Mouse (Mus musculus) neural tube, embryonic 12.5 days (tissue): ENCODE data around the gene Calr3. TPM values are rescaled to one million over a fixed set of nuclear protein-coding genes. Genes with fewer than 3 reads are reported as not detected.

ENCODE experiments used
- ATAC-seq: fragments of 200-750 bp; cut with Nextera tagmentation; 2 replicates; pipeline ENCODE4 v1.8.0; 2017; ENCODE audit warnings: low read depth, mild to moderate bottlenecking, moderate TSS enrichment, moderate library complexity; ENCODE audit not compliant: low FRiP score
- H3K27ac ChIP-seq: fragments of 300-500 bp; sonication (generic); 2 replicates; pipeline ENCODE4 v1.5.1; 2016
- H3K27me3 ChIP-seq: fragments of 300-500 bp; sonication (generic); replicated peaks from 2 replicates; pipeline ENCODE4 v1.6.1; 2016; ENCODE audit warnings: mild to moderate bottlenecking
- H3K36me3 ChIP-seq: fragments of 300-500 bp; sonication (generic); 2 replicates; pipeline ENCODE4 v1.6.1; 2016; ENCODE audit warnings: mild to moderate bottlenecking
- H3K4me1 ChIP-seq: fragments of 300-500 bp; sonication (generic); 2 replicates; pipeline ENCODE4 v1.6.1; 2016
- H3K4me2 ChIP-seq: fragments of 300-500 bp; sonication (generic); replicated peaks from 2 replicates; pipeline ENCODE4 v1.6.1; 2016; ENCODE audit warnings: mild to moderate bottlenecking
- H3K4me3 ChIP-seq: fragments of 300-500 bp; sonication (generic); 2 replicates; pipeline ENCODE4 v1.5.1; 2016
- H3K9ac ChIP-seq: fragments of 300-500 bp; sonication (generic); 2 replicates; pipeline ENCODE4 v1.6.1; 2016; ENCODE audit warnings: mild to moderate bottlenecking
- H3K9me3 ChIP-seq: fragments of 300-500 bp; sonication (generic); 2 replicates; pipeline ENCODE4 v1.6.1; 2016; ENCODE audit warnings: mild to moderate bottlenecking
- WGBS: fragments of 180-500 bp; shearing (Covaris S2); methylation state at CpG from one replicate; pipeline ENCODE4 v1.1.7; 2016; 5-methylcytosine and 5-hydroxymethylcytosine counted together
- polyA plus RNA-seq: library from polyadenylated mRNA; unstranded; fragments of >200 nt; fragmentation: Nextera tagmentation; extraction: Ambion mirVana; gene quantifications from 2 replicates; pipeline ENCODE4 v1.2.1, GENCODE M21; 2016

Gene Calr3
- 0.66 and 1.1 TPM in 2 replicates for polyA plus RNA-seq

DNA sequence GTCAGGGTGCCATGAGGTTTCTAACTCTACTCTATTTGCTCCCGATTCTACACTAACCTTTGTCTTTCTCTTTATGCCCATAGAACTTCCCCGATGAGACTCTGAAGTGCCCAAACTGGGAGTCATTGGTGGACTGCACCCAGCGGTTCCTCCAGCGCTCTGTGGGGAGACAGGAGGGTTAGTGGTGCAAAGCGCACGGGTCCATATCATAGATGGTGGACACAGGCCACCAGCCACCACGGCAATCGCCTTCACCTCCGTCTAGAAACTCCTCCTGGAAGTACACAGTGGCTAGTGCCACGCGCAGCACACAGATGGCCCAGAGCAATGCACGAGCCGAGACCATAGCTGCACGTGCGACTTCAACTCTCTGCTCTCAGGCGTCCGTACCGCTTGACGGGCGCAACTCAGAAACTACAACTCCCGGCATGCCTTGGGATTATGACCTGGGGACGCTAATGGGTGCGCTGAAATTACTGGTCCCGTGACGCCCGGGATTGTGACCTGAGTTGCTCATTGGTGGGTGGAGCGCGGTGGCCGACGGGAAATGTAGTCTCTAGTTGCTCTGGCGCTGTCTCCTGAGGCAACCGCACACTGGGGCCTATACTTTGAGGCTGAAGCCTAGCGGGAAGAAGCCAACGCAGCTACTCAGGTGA, at the start of gene Calr3, which contains the start of gene 1700030K09Rik:
Gene Calr3, minus strand, starts transcription at position 533 of the 656 bp plus-strand sequence.
Gene 1700030K09Rik, plus strand, starts transcription at position 543 of the 656 bp plus-strand sequence.
- no peak within 1 kb of the TSS for H3K27ac ChIP-seq
- WGBS, result 5% methylated on average over 34 of the region's 34 CpGs

GRCm38 (mm10) chr8:72493381-72493780, 49.7 kb upstream of the Calr3 start:
- ATAC-seq, result no peak
- Histone ChIP-seq H3K4me1 (peaks cover 16% of the 10 kb centered on the region), H3K36me3 (peaks cover 34% of the 10 kb centered on the region), H3K27me3 (no peaks in the 10 kb centered on the region), H3K9me3 (no peaks in the 10 kb centered on the region), H3K9ac (peak overlapping the region; percentile 65), H3K4me3 (peak overlapping the region; percentile 91), H3K27ac (0 out of 2 replicates have a peak overlapping the region, but pooled peaks have one; percentile 3), H3K4me2 (peak overlapping the region; percentile 76)
- WGBS, result 16% methylated on average over 8 of the region's 8 CpGs

More for the DNA sequence above, at the start of gene Calr3, which contains the start of gene 1700030K09Rik:
- Histone ChIP-seq H3K4me3 (peak within 1 kb of the TSS; percentile 40), H3K4me2 (peak within 1 kb of the TSS; percentile 58), H3K36me3 (peaks cover 13% of the 10 kb centered on the region; the same call in 1 of the 2 replicates), H3K4me1 (peaks cover 6% of the 10 kb centered on the region; the same call in 1 of the 2 replicates), H3K9me3 (no peaks in the 10 kb centered on the region), H3K27me3 (no peaks in the 10 kb centered on the region), H3K9ac (peak within 1 kb of the TSS; percentile 50)
- peak; percentile 99 for ATAC-seq

DNA sequence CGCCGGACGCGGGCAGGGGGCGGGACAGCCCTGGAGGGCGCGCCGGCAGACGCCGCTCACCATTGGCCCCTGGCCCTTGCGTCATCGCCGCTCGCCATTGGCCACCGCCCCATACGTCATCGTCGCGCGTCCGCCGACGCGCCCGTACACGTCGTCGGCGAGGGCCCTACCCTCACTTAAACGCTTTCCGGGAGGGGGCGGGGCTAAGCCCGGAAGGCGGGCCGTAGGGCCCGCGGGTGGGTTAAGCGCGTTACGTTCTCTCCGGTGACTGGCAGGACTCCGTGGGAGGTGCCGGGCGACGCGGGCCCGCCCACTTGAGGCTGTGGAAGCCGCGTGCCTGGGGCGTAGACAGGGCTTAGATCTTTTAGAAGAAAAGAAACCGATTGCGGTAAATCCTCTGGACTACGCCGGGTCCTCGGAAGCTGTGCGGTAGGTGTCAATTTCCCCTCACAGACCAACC, 49.0 kb upstream of the Calr3 start:
- ATAC-seq, result peak; percentile 96
- 0 out of 2 replicates have a peak overlapping the region, but pooled peaks have one; percentile 3 for H3K27ac ChIP-seq
- H3K9me3 ChIP-seq, result no peaks in the 10 kb centered on the region
- WGBS, result under 1% methylated on average over 55 of the region's 56 CpGs
- peak overlapping the region; percentile 91 for H3K4me3 ChIP-seq
- H3K4me1 ChIP-seq, result peaks cover 16% of the 10 kb centered on the region
- peaks cover 40% of the 10 kb centered on the region for H3K36me3 ChIP-seq
- H3K4me2 ChIP-seq, result peak overlapping the region; percentile 93
- peak overlapping the region; percentile 87 for H3K9ac ChIP-seq
- no peaks in the 10 kb centered on the region for H3K27me3 ChIP-seq

DNA sequence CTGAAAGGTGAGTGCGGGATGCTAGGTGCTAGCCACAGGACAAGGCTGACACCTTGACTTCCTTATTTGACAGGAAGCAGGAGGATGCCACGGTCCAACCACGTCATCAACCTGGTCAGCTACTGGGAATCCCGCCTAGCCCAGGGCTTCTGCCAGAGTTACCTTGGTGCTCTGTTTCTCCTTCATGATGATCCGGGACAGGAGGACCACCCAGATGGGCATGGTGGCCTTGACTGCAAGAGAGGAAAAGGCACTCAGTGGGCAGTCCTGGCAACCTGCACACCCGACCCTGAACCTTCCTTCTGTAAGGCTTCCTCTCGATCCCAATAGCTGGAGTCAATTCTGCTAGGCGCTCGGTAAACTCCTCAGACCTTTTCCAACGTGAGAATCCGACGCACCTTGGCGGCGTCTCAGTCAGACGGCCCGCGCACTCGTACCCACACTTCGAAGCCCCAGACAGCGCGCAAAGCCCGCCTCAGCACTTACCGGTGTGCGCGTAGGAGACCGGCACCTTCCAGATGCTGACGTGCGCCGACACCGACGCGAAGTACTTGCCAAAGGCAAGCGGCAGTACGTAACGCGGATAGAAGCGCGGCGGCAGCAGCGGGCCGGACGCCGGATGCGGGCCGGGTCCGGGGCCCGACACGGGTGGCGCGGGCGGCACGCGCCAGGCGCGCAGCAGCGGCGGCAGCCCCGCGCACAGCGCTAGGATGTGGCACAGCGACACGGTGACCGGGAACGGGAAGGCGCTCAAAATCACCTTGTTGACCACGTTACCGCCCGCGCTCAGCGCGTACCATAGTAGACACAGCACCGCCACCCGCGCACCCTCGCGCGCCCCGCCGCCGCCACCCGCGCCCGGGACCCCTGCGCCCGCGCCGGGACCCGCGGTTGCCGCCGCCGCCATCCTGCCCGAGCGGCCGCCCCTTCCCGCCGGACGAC, 48.3 kb upstream of the Calr3 start, which contains the start of gene Slc35e1:
Gene Slc35e1, minus strand, starts transcription at position 935 of the 942 bp plus-strand sequence.
- Histone ChIP-seq H3K9me3 (no peaks in the 10 kb centered on the region), H3K4me2 (peak within 1 kb of the TSS; percentile 93), H3K4me1 (peaks cover 16% of the 10 kb centered on the region), H3K36me3 (peaks cover 39% of the 10 kb centered on the region), H3K27ac (peak within 1 kb of the TSS; percentile 20; the same call in 1 of the 2 replicates), H3K4me3 (peak within 1 kb of the TSS; percentile 91), H3K27me3 (no peaks in the 10 kb centered on the region), H3K9ac (peak within 1 kb of the TSS; percentile 87)
- under 1% methylated on average over 84 of the region's 98 CpGs for WGBS
- ATAC-seq, result peak; percentile 77

DNA sequence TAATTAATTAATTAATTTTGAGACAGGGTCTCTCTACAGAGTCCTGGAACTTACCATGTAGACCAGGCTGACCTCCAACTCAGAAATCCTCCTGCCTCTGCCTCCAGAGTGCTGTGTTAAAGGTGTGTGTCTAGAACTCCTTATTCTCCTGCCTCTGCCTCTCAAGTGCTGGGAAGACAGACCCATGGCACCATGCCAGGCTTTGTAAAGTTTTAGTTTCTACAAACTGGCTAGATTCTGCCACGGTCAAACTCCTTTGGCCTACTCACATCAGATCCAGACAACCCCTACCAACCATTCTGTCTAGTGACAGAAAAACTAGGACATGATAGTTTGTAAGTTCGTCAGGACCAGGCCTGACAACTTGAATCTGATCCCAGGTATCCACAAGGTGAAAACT, 47.3 kb upstream of the Calr3 start:
- H3K27me3 ChIP-seq, result no peaks in the 10 kb centered on the region
- 89% methylated on average over 2 of the region's 2 CpGs for WGBS
- no peak overlapping the region for H3K9ac ChIP-seq
- H3K4me3 ChIP-seq, result peak overlapping the region; percentile 91; the same call in 1 of the 2 replicates
- ATAC-seq, result no peak
- H3K4me1 ChIP-seq, result peaks cover 16% of the 10 kb centered on the region
- H3K27ac ChIP-seq, result no peak overlapping the region
- peaks cover 37% of the 10 kb centered on the region for H3K36me3 ChIP-seq
- no peaks in the 10 kb centered on the region for H3K9me3 ChIP-seq
- H3K4me2 ChIP-seq, result peak overlapping the region; percentile 93

DNA sequence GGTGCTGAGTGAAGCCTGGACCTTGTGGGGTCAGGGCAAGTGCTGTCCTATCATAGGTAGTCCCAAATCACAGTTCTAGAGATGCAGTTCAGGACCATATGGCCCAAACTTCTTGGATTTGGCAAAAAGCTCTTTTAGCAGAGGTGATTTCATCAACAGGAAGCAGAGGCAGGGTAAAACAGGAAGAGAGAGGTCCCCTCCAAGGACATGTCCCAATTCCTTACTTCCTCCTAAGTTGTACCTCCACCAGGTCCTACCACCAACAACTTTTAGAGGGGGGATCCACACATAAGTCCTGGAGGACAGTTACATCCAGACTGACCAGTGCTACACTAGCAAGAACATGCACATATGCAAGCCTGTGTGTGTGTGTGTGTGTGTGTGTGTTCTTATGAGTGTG, 43.3 kb upstream of the Calr3 start:
- Histone ChIP-seq H3K4me2 (no peak overlapping the region), H3K9me3 (no peaks in the 10 kb centered on the region), H3K27ac (no peak overlapping the region), H3K4me3 (no peak overlapping the region), H3K4me1 (peaks cover 10% of the 10 kb centered on the region), H3K9ac (no peak overlapping the region), H3K36me3 (peaks cover 52% of the 10 kb centered on the region), H3K27me3 (no peaks in the 10 kb centered on the region)
- ATAC-seq, result no peak

GRCm38 (mm10) chr8:72485456-72486199, 42.0 kb upstream of the Calr3 start:
- H3K9ac ChIP-seq, result no peak overlapping the region
- H3K27me3 ChIP-seq, result no peaks in the 10 kb centered on the region
- WGBS, result 91% methylated on average over 6 of the region's 6 CpGs
- no peaks in the 10 kb centered on the region for H3K9me3 ChIP-seq
- no peak overlapping the region for H3K4me3 ChIP-seq
- no peak overlapping the region for H3K4me2 ChIP-seq
- ATAC-seq, result no peak
- H3K27ac ChIP-seq, result no peak overlapping the region
- no peaks in the 10 kb centered on the region for H3K4me1 ChIP-seq
- H3K36me3 ChIP-seq, result peaks cover 56% of the 10 kb centered on the region

GRCm38 (mm10) chr8:72474826-72475546, 31.3 kb upstream of the Calr3 start, which contains the start of gene Cherp:
Cherp (minus strand) TSS chr8:72475226.
- WGBS, result under 1% methylated on average over 80 of the region's 80 CpGs
- H3K9me3 ChIP-seq, result no peaks in the 10 kb centered on the region
- H3K9ac ChIP-seq, result peak within 1 kb of the TSS; percentile 89

GRCm38 (mm10) chr8:72470684-72471083, 27.0 kb upstream of the Calr3 start:
- Histone ChIP-seq H3K4me2 (no peak overlapping the region), H3K4me1 (peaks cover 5% of the 10 kb centered on the region), H3K9ac (no peak overlapping the region), H3K36me3 (peaks cover 72% of the 10 kb centered on the region), H3K27me3 (no peaks in the 10 kb centered on the region), H3K27ac (no peak overlapping the region), H3K9me3 (no peaks in the 10 kb centered on the region), H3K4me3 (no peak overlapping the region)
- no peak for ATAC-seq
- over 99% methylated on average over 7 of the region's 7 CpGs for WGBS

More at GRCm38 (mm10) chr8:72474826-72475546, 31.3 kb upstream of the Calr3 start, which contains the start of gene Cherp:
- Histone ChIP-seq H3K4me3 (peak within 1 kb of the TSS; percentile 90), H3K4me2 (peak within 1 kb of the TSS; percentile 99), H3K4me1 (peaks cover 12% of the 10 kb centered on the region), H3K36me3 (peaks cover 29% of the 10 kb centered on the region), H3K27me3 (no peaks in the 10 kb centered on the region), H3K27ac (peak within 1 kb of the TSS; percentile 74)
- peak; percentile 98 for ATAC-seq

DNA sequence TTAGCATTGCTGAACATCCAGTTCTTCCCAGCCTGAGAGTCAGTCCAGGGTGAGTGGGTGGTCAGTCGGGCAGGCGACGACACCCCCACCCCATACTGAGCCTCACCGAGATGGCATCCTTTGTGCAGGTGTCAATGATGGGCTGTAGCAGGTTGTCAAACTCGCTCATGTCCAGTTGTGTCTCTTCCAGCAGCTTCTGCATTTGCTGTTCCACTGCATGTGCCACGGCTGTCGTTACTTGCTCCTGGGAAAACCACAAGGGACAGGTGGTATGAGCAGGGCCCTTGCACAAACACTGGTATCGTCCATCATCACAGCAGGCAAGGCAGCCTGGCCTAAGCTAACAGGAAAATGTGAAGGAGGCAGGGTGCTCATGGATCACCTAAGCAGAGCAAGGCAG, 26.3 kb upstream of the Calr3 start:
- Histone ChIP-seq H3K27me3 (no peaks in the 10 kb centered on the region), H3K4me3 (no peak overlapping the region), H3K27ac (no peak overlapping the region), H3K9me3 (no peaks in the 10 kb centered on the region), H3K4me1 (peaks cover 4% of the 10 kb centered on the region), H3K36me3 (peaks cover 79% of the 10 kb centered on the region), H3K4me2 (no peak overlapping the region), H3K9ac (no peak overlapping the region)
- ATAC-seq, result no peak
- WGBS, result 94% methylated on average over 8 of the region's 8 CpGs

- no peaks in the 10 kb centered on the region for H3K9me3 ChIP-seq
- WGBS, result 95% methylated on average over 2 of the region's 2 CpGs
- no peak overlapping the region for H3K27ac ChIP-seq
- H3K4me1 ChIP-seq, result peaks cover 2% of the 10 kb centered on the region
- peaks cover 86% of the 10 kb centered on the region for H3K36me3 ChIP-seq
- ATAC-seq, result no peak
- no peak overlapping the region for H3K4me3 ChIP-seq
- no peak overlapping the region for H3K9ac ChIP-seq
- H3K27me3 ChIP-seq, result no peaks in the 10 kb centered on the region
- no peak overlapping the region for H3K4me2 ChIP-seq
These were observed 25.6 kb upstream of the Calr3 start for GRCm38 (mm10) chr8:72469243-72469642.
